Mouse (Mus musculus) midbrain, embryonic 12.5 days (tissue): ENCODE results near the gene Zfp777. TPM values are rescaled to one million over a fixed set of nuclear protein-coding genes. Genes with fewer than 3 reads are reported as not detected.

Experiments used
- ATAC-seq: fragments of 200-750 bp; cut with Nextera tagmentation; 2 replicates; pipeline ENCODE4 v1.8.0; 2017; ENCODE audit warnings: low read depth, moderate TSS enrichment, moderate library complexity; ENCODE audit not compliant: low FRiP score
- H3K27ac ChIP-seq: fragments of 300-500 bp; sonication (generic); replicated peaks from 2 replicates; pipeline ENCODE4 v1.5.1; 2016; ENCODE audit warnings: mild to moderate bottlenecking
- H3K27me3 ChIP-seq: fragments of 300-500 bp; sonication (generic); 2 replicates; pipeline ENCODE4 v1.6.1; 2016; ENCODE audit warnings: mild to moderate bottlenecking
- H3K36me3 ChIP-seq: fragments of 300-500 bp; sonication (generic); 2 replicates; pipeline ENCODE4 v1.6.1; 2016
- H3K4me1 ChIP-seq: fragments of 300-500 bp; sonication (generic); 2 replicates; pipeline ENCODE4 v1.6.1; 2016
- H3K4me2 ChIP-seq: fragments of 300-500 bp; sonication (generic); replicated peaks from 2 replicates; pipeline ENCODE4 v1.6.1; 2016; ENCODE audit warnings: mild to moderate bottlenecking, moderate library complexity
- H3K4me3 ChIP-seq: fragments of 300-500 bp; sonication (generic); 2 replicates; pipeline ENCODE4 v1.5.1; 2016; ENCODE audit warnings: mild to moderate bottlenecking
- H3K9ac ChIP-seq: fragments of 300-500 bp; sonication (generic); replicated peaks from 2 replicates; pipeline ENCODE4 v1.6.1; 2016; ENCODE audit warnings: mild to moderate bottlenecking, moderate library complexity
- H3K9me3 ChIP-seq: fragments of 300-500 bp; sonication (generic); 2 replicates; pipeline ENCODE4 v1.6.1; 2016; ENCODE audit warnings: mild to moderate bottlenecking
- WGBS: fragments of 180-500 bp; shearing (Covaris S2); methylation state at CpG from one replicate; pipeline ENCODE4 v1.1.7; 2016; 5-methylcytosine and 5-hydroxymethylcytosine counted together
- polyA plus RNA-seq: library from polyadenylated mRNA; unstranded; fragments of >200 nt; fragmentation: Nextera tagmentation; extraction: Ambion mirVana; gene quantifications from 2 replicates; pipeline ENCODE4 v1.2.1, GENCODE M21; 2016

The Zfp777 gene
- polyA plus RNA-seq, 1 experiment from 2014 or later = 11.7 TPM

GRCm38 (mm10) chr6:48024330-48024993, 24.2 kb downstream of the Zfp777 start:
- Histone ChIP-seq H3K36me3 (peaks cover 70% of the 10 kb centered on the region), H3K27ac (no peak overlapping the region), H3K4me3 (no peak overlapping the region), H3K9ac (no peak overlapping the region), H3K9me3 (peaks cover 15% of the 10 kb centered on the region), H3K27me3 (no peaks in the 10 kb centered on the region), H3K4me2 (no peak overlapping the region), H3K4me1 (peaks cover 10% of the 10 kb centered on the region; the same call in 1 of the 2 replicates)
- ATAC-seq = peak; percentile 70; the same call in 1 of the 2 replicates
- WGBS = 76% methylated on average over 43 of the region's 43 CpGs

- H3K27me3 ChIP-seq = no peaks in the 10 kb centered on the region
- H3K4me1 ChIP-seq = peaks cover 10% of the 10 kb centered on the region; the same call in 1 of the 2 replicates
- no peak overlapping the region for H3K9ac ChIP-seq
- no peak overlapping the region for H3K27ac ChIP-seq
- H3K4me3 ChIP-seq = no peak overlapping the region
- no peak for ATAC-seq
- peaks cover 15% of the 10 kb centered on the region for H3K9me3 ChIP-seq
- H3K4me2 ChIP-seq = no peak overlapping the region
- H3K36me3 ChIP-seq = peaks cover 58% of the 10 kb centered on the region
- 91% methylated on average over 2 of the region's 2 CpGs for WGBS
These were observed 26.0 kb downstream of the Zfp777 start for GRCm38 (mm10) chr6:48022672-48023071.

- 86% methylated on average over 1 of the region's 1 CpGs for WGBS
These were observed 27.0 kb downstream of the Zfp777 start for GRCm38 (mm10) chr6:48021678-48022077.

GRCm38 (mm10) chr6:48020006-48020405, 28.7 kb downstream of the Zfp777 start:
- H3K4me2 ChIP-seq = no peak overlapping the region

More at GRCm38 (mm10) chr6:48021678-48022077, 27.0 kb downstream of the Zfp777 start:
- Histone ChIP-seq H3K4me2 (no peak overlapping the region), H3K9me3 (peaks cover 15% of the 10 kb centered on the region), H3K36me3 (peaks cover 49% of the 10 kb centered on the region), H3K4me3 (no peak overlapping the region), H3K4me1 (peaks cover 10% of the 10 kb centered on the region; the same call in 1 of the 2 replicates), H3K9ac (no peak overlapping the region), H3K27ac (no peak overlapping the region), H3K27me3 (no peaks in the 10 kb centered on the region)
- no peak for ATAC-seq

GRCm38 (mm10) chr6:48016841-48017240, 31.9 kb downstream of the Zfp777 start:
- Histone ChIP-seq H3K4me2 (no peak overlapping the region), H3K9me3 (no peaks in the 10 kb centered on the region), H3K27me3 (no peaks in the 10 kb centered on the region), H3K27ac (no peak overlapping the region), H3K36me3 (0 out of 2 replicates have a peak, but pooled peaks cover 6% of the 10 kb centered on the region), H3K4me3 (no peak overlapping the region), H3K4me1 (peaks cover 6% of the 10 kb centered on the region; the same call in 1 of the 2 replicates), H3K9ac (no peak overlapping the region)
- 93% methylated on average over 9 of the region's 9 CpGs for WGBS
- ATAC-seq = no peak

More at GRCm38 (mm10) chr6:48020006-48020405, 28.7 kb downstream of the Zfp777 start:
- WGBS = 48% methylated on average over 2 of the region's 2 CpGs
- Histone ChIP-seq H3K4me3 (no peak overlapping the region), H3K27ac (peak overlapping the region; percentile 20; the same call in 1 of the 2 replicates), H3K4me1 (peaks cover 10% of the 10 kb centered on the region; the same call in 1 of the 2 replicates), H3K27me3 (no peaks in the 10 kb centered on the region), H3K9ac (no peak overlapping the region), H3K36me3 (peaks cover 33% of the 10 kb centered on the region), H3K9me3 (peaks cover 9% of the 10 kb centered on the region)
- ATAC-seq = no peak

DNA sequence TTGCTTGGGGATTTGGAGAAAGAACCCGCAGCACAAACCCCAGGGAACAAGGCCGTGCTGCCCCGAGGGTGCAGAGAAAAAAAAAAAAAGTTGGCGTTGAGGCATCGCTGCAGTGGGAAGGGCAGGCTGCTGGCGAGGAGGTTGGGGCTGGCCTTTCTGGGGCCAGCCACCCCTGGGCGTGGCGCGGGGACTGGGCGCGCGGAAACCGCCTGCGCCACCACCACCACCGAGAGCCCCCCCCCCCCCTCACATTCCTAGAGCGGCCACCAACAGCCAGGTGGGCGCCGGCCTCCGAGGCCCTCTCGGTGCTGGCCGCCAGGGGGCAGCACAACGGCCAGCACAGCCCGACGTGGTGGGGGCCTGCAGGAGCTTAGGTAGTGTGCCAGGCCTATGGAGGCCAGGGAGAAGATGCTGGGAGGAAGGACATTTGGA, 32.6 kb downstream of the Zfp777 start:
- Histone ChIP-seq H3K9me3 (no peaks in the 10 kb centered on the region), H3K27ac (no peak overlapping the region), H3K4me2 (peak overlapping the region; percentile 65), H3K9ac (peak overlapping the region; percentile 53), H3K4me1 (peaks cover 6% of the 10 kb centered on the region; the same call in 1 of the 2 replicates), H3K36me3 (0 out of 2 replicates have a peak, but pooled peaks cover 6% of the 10 kb centered on the region), H3K4me3 (peak overlapping the region; percentile 48), H3K27me3 (no peaks in the 10 kb centered on the region)
- ATAC-seq = peak; percentile 91
- 1% methylated on average over 24 of the region's 24 CpGs for WGBS

DNA sequence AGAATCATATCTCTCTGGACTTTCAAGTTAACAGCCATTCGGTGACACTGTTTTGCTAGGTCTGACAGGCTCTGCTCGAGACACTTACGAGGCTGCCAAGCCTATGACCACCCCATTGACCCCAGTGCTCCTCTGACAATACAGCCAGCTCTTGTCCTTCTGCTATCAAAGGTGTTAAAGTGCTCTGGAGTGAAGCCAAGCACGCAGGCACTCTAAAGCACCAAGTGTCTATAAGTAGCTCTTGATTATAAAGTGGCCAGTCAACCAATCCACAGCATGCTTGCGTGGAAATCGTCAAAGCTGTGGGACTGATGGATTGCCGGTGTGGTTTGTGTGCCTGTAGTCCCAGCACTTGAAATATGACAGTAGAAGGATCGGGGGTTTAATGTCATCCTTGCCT, 38.0 kb downstream of the Zfp777 start:
- ATAC-seq = no peak
- no peaks in the 10 kb centered on the region for H3K9me3 ChIP-seq
- H3K9ac ChIP-seq = no peak overlapping the region
- no peaks in the 10 kb centered on the region for H3K36me3 ChIP-seq
- no peak overlapping the region for H3K4me3 ChIP-seq
- WGBS = 48% methylated on average over 8 of the region's 8 CpGs
- no peak overlapping the region for H3K4me2 ChIP-seq
- H3K27ac ChIP-seq = no peak overlapping the region
- no peaks in the 10 kb centered on the region for H3K4me1 ChIP-seq
- no peaks in the 10 kb centered on the region for H3K27me3 ChIP-seq

DNA sequence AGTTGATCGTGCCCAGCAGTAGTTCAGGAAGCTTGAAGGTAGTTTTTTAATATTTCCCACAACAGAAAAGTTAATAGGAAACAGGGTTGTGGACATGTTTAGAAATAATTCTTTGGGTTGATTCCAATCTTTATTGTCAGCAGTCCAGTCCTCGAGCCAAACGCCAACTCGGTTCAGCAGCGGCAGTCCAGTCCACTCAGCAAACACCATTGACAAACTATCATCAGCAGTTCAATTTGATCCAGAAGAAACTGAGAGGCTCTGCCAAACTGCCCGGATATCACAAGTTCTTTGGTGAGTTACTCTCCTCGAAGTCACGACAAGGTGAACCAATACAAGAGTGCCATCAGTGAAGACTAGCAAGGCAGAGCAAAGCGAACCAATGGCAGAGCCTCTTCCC, 53.0 kb downstream of the Zfp777 start:
- Histone ChIP-seq H3K4me2 (no peak overlapping the region), H3K4me1 (no peaks in the 10 kb centered on the region), H3K4me3 (no peak overlapping the region), H3K27me3 (no peaks in the 10 kb centered on the region), H3K36me3 (no peaks in the 10 kb centered on the region), H3K9ac (no peak overlapping the region), H3K27ac (no peak overlapping the region), H3K9me3 (no peaks in the 10 kb centered on the region)
- WGBS = 90% methylated on average over 9 of the region's 9 CpGs
- ATAC-seq = no peak

DNA sequence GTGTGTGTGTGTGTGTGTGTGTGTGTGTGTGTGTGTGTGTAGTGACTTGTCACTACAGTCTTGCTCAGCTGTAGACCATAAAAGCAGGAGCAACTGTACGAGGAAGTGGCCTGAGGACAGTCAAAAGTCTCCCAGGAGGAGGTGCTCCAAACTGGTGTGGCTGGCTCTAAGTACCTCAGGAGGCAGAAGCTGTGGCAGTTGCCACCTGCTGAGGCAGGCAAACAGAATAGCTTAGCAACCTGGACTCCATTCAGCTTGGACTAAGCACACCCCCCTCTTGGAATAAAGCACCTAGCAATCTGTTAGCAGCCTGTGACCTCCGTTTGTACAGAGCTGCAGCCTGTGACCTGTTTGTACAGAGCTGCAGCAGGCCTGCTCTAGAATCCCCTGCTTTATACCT, 64.8 kb downstream of the Zfp777 start:
- Histone ChIP-seq H3K9me3 (no peaks in the 10 kb centered on the region), H3K27ac (no peak overlapping the region), H3K4me1 (no peaks in the 10 kb centered on the region), H3K9ac (no peak overlapping the region), H3K27me3 (no peaks in the 10 kb centered on the region), H3K4me2 (no peak overlapping the region), H3K36me3 (no peaks in the 10 kb centered on the region), H3K4me3 (no peak overlapping the region)
- no peak for ATAC-seq
- WGBS = 2% methylated on average over 2 of the region's 2 CpGs

- WGBS = 18% methylated on average over 6 of the region's 6 CpGs
- peak; percentile 49; the same call in 1 of the 2 replicates for ATAC-seq
- no peaks in the 10 kb centered on the region for H3K36me3 ChIP-seq
These were observed 69.8 kb downstream of the Zfp777 start for GRCm38 (mm10) chr6:47978897-47979368.

GRCm38 (mm10) chr6:47974599-47974998, 74.1 kb downstream of the Zfp777 start:
- no peak overlapping the region for H3K9ac ChIP-seq
- no peak overlapping the region for H3K4me3 ChIP-seq
- no peak for ATAC-seq
- WGBS = 83% methylated on average over 1 of the region's 1 CpGs
- no peak overlapping the region for H3K27ac ChIP-seq
- no peak overlapping the region for H3K4me2 ChIP-seq
- H3K36me3 ChIP-seq = no peaks in the 10 kb centered on the region
- no peaks in the 10 kb centered on the region for H3K27me3 ChIP-seq
- no peaks in the 10 kb centered on the region for H3K9me3 ChIP-seq
- no peaks in the 10 kb centered on the region for H3K4me1 ChIP-seq

More at GRCm38 (mm10) chr6:47978897-47979368, 69.8 kb downstream of the Zfp777 start:
- Histone ChIP-seq H3K9me3 (no peaks in the 10 kb centered on the region), H3K9ac (no peak overlapping the region), H3K27ac (no peak overlapping the region), H3K27me3 (no peaks in the 10 kb centered on the region), H3K4me1 (no peaks in the 10 kb centered on the region), H3K4me2 (no peak overlapping the region), H3K4me3 (no peak overlapping the region)
